Mouse (Mus musculus) spleen, postnatal 0 days (tissue): ENCODE data around the gene Olfr76. TPM values are rescaled to one million over a fixed set of nuclear protein-coding genes. Genes with fewer than 3 reads are reported as not detected.

Experiments used
- polyA plus RNA-seq: library from polyadenylated mRNA; unstranded; fragments of >200 nt; fragmentation: Nextera tagmentation; extraction: Ambion mirVana; gene quantifications from 2 replicates; pipeline ENCODE4 v1.2.1, GENCODE M21; 2015

The Olfr76 gene
- not detected in 2 replicates for polyA plus RNA-seq

DNA sequence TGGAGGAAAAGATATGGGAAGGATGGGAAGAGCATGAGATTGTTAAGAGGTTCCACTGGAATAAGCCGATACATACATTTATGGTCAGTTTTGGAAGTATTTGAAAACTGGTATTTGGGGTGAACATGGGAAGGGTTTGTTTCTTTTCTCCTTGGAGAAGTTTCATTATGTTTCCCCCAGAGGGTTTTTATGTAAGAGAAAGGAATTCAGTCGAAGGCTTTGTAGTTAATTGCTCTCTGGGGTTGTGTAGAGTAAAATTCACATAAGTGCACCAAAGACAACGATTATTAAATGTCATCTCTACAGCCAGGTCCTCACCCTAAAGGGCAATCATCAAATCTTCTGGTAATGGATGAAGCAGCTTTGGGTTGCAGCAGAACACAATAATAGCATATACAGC is at the start of gene Olfr76:
Olfr76 (minus strand) TSS at position 101 of the 400 bp plus-strand sequence.

DNA sequence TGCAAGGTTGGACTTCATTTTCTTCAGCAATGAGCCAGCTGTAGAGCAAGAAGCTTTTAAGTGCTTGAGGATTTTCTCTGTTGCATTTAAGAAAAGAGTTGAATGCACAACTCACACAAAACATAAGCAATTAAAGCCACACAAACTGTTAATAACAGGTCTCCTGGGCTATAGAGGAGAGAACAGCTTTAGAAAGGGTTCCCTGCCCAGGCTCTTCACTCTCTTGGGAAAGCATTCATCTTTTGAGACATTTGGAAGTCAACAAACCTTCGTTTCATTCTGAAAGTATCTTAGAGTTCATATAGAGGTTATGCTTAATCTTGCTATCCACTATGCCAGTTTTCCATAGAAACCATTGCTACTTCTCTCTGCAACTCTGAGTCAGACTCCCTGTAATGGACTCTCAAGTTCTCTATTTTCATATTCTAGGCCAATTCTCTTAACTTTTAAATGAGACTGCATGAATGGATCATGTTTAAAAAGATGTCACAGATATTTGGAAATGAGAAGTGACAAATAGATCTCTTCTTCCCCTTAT is 47.1 kb upstream of the Olfr76 start, which contains the start of gene Olfr1555-ps1:
Olfr1555-ps1 (minus strand) TSS at position 51 of the 538 bp plus-strand sequence.

DNA sequence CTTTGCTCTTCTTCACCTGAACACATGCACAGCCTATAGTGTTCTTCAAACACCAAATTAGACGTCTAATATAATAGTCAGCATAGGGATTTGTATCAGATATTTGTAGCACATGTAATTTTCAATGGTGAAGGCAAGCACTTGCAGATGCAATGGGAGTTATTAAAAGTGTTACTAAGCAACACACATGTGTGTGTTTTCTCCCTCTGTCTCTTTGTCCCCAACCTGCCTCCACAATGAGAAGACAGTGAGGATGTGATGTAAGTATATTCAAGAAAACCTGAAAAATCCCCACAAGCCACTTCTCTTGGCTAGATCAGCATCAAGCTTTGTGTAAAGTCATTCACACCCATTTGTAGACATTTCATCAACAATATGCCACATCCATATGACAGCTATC is 7.2 kb downstream of the Olfr76 start, which contains the start of gene Olfr1428:
Olfr1428 (minus strand) TSS at position 101 of the 400 bp plus-strand sequence.

DNA sequence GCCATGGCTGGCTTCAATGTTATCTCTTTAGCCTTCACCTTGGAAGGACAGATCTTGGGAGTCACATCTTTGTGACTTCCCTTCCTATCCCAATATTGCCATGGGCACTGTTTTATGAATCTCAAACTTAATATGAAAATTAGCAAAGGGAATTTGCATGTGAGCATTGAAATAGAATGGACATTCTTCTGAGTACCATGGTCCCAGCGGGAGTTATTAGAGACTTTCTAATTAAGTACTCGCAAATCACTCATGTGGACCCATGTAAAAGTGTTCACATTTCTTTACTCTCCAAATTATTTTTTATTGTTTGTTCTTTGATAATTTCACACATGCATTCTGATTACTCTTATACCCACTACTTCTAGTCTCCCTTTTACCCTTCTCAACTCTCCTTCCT is 19.8 kb downstream of the Olfr76 start, which contains the start of gene Olfr1427:
Olfr1427 (minus strand) TSS at position 101 of the 400 bp plus-strand sequence.

DNA sequence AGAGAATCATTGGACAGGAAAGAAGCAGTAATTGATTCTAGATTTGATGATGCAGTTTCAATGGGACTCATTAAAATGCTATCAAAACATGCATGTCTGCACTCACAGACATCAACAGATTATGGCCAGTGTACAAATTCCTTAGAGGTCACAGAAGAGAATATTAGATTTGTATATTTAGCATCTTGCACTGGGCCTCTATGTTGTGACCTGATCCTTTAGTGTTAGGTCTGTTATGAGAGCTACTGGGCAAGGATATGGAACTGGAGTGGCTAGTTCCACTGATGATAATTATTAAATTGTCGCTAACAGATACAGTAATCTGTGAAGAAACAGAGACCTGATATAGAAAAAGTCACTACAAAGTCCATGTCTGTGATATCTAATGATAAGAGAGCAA is 31.1 kb downstream of the Olfr76 start, which contains the start of gene Olfr1426:
Olfr1426 (minus strand) TSS at position 101 of the 400 bp plus-strand sequence.

DNA sequence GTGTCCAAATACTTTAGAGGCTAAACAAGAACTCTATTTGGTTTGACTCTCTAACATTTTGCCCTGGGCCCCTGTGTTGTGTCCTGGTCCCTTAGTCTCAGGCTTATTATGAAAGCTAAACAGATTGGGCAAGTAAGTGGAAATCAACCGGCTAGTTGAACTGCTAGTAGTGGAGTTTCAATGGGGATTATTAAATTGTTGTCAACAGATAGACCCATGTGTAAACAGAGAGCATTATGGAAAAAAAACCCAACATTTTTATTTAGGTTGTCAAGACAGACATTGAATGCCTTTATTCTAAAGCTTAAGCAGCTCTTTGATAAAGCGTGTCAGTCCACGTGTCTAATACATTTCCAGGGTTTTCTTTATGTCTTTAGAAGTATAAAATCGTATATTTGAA is 45.4 kb downstream of the Olfr76 start, which contains the start of gene Olfr1425:
Olfr1425 (minus strand) TSS at position 101 of the 400 bp plus-strand sequence.

Other genes starting within 250 kb of the Olfr76 start
- not detected in 2 replicates for gene Olfr1419, start 248.1 kb downstream of the Olfr76 start, polyA plus RNA-seq
- 0.11 TPM in 1 of 2 replicates, not detected in the other for gene Olfr1420, start 236.6 kb downstream of the Olfr76 start, polyA plus RNA-seq
- 5.4 and 6.3 TPM in 2 replicates for gene Patl1, start 210.8 kb downstream of the Olfr76 start, polyA plus RNA-seq
- gene Osbp, start 157.3 kb downstream of the Olfr76 start, polyA plus RNA-seq, result 4.3 and 4.9 TPM in 2 replicates
- not detected in 2 replicates for gene Olfr1423, start 81.9 kb downstream of the Olfr76 start, polyA plus RNA-seq
- gene Olfr1424, start 60.5 kb downstream of the Olfr76 start, polyA plus RNA-seq, result not detected in 2 replicates
- not detected in 2 replicates for gene Olfr1425, start 45.5 kb downstream of the Olfr76 start, polyA plus RNA-seq
- not detected in 2 replicates for gene Olfr1426, start 31.2 kb downstream of the Olfr76 start, polyA plus RNA-seq
- gene Olfr1427, start 19.9 kb downstream of the Olfr76 start, polyA plus RNA-seq, result not detected in 2 replicates
- not detected in 2 replicates for gene Olfr1428, start 7.3 kb downstream of the Olfr76 start, polyA plus RNA-seq
- gene Olfr1555-ps1, start 46.9 kb upstream of the Olfr76 start, polyA plus RNA-seq, result not detected in 2 replicates
- gene Olfr1431, start 77.4 kb upstream of the Olfr76 start, polyA plus RNA-seq, result not detected in 2 replicates
- not detected in 2 replicates for gene Olfr1432, start 109.4 kb upstream of the Olfr76 start, polyA plus RNA-seq
- not detected in 2 replicates for gene Olfr262, start 118.5 kb upstream of the Olfr76 start, polyA plus RNA-seq
- gene Olfr235, start 137.8 kb upstream of the Olfr76 start, polyA plus RNA-seq, result not detected in 2 replicates
- not detected in 2 replicates for gene Olfr1434, start 156.7 kb upstream of the Olfr76 start, polyA plus RNA-seq
- gene Olfr1436, start 175.9 kb upstream of the Olfr76 start, polyA plus RNA-seq, result not detected in 2 replicates
- not detected in 2 replicates for gene Olfr1437, start 201.9 kb upstream of the Olfr76 start, polyA plus RNA-seq
- gene Olfr1438-ps1, start 212.7 kb upstream of the Olfr76 start, polyA plus RNA-seq, result not detected in 2 replicates